Mouse (Mus musculus): Measurements from ENCODE around the gene Gnmt. TPM values are rescaled to one million over a fixed set of nuclear protein-coding genes. Genes with fewer than 3 reads are reported as not detected.

Gene Gnmt
- polyA plus RNA-seq, 1 experiment from 2014 or later, result 1.1 TPM

- Histone ChIP-seq H3K4me1 (replicated peaks; ENCODE audit: control insufficient read depth, insufficient read depth, low read length) (peaks cover 13% of the 10 kb centered on the region), H3K4me2 (ENCODE audit: low read length) (peak overlapping the region; percentile 98), H3K9me3 (ENCODE audit: control insufficient read depth, low read length) (no peaks in the 10 kb centered on the region), H3K27ac (ENCODE audit: low read length) (peak overlapping the region; percentile 58), H3K4me3 (replicated peaks; ENCODE audit: low read length) (peak overlapping the region; percentile 98), H3K36me3 (ENCODE audit: control insufficient read depth, insufficient read depth) (peaks cover 13% of the 10 kb centered on the region), H3K27me3 (replicated peaks; ENCODE audit: control insufficient read depth, insufficient read depth, low read length) (no peaks in the 10 kb centered on the region), H3K9ac (replicated peaks; ENCODE audit: low read depth, low read length) (peak overlapping the region; percentile 82)
- ATAC-seq, result peak; percentile 62
- WGBS, result under 1% methylated on average over 67 of the region's 76 CpGs
These were observed 17.2 kb downstream of the Gnmt start for GRCm38 (mm10) chr17:46711612-46712271.

- Histone ChIP-seq H3K27ac (ENCODE audit: low read length) (peak within 1 kb of the TSS; percentile 73), H3K27me3 (replicated peaks; ENCODE audit: control insufficient read depth, insufficient read depth, low read length) (no peaks in the 10 kb centered on the region), H3K36me3 (ENCODE audit: control insufficient read depth, insufficient read depth) (peaks cover 11% of the 10 kb centered on the region), H3K9ac (replicated peaks; ENCODE audit: low read depth, low read length) (peak within 1 kb of the TSS; percentile 82), H3K4me1 (replicated peaks; ENCODE audit: control insufficient read depth, insufficient read depth, low read length) (peaks cover 13% of the 10 kb centered on the region), H3K4me2 (ENCODE audit: low read length) (peak within 1 kb of the TSS; percentile 98), H3K4me3 (replicated peaks; ENCODE audit: low read length) (peak within 1 kb of the TSS; percentile 98), H3K9me3 (ENCODE audit: control insufficient read depth, low read length) (no peaks in the 10 kb centered on the region)
- WGBS, result 8% methylated on average over 36 of the region's 36 CpGs
- ATAC-seq, result peak; percentile 95
These were observed 17.9 kb downstream of the Gnmt start, which contains the start of gene Pex6 for GRCm38 (mm10) chr17:46710959-46711597. Pex6 (plus strand) TSS chr17:46711463.

DNA sequence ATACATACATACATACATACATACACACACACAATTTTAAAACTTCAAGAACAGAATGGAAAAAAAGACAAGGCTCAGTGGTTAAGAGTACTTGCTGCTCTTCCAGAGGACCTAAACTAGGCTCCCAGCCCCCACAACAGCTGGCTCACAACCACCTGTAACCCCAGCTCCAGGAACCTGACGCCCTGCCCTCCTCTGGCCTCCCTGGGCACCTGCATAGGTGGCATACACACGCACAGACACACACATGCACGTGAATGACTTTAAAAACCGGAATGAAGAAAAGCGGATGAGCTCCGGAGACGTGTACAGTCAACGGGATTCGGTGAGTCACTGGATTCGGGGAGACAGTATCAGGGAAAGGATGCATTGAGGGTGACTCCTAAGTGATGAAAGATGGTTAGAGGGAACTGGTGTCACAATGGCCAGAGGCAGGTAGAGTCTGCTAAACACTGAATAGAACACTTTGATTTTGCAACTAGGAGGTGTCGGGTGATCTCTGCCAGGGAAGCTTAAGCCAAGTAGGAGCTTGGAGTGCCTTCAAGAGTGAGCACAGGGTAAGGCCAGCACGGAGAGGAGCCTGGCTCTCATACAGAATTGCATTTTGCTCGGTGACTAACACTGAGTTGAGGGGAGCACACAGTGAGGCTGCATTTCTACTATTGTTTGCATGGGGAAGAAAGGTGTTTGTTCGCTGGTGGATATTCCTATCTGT lies 22.4 kb downstream of the Gnmt start:
- no peak overlapping the region for H3K4me2 ChIP-seq (ENCODE audit: low read length)
- H3K36me3 ChIP-seq (ENCODE audit: control insufficient read depth, insufficient read depth), result no peaks in the 10 kb centered on the region
- H3K4me1 ChIP-seq (replicated peaks; ENCODE audit: control insufficient read depth, insufficient read depth, low read length), result peaks cover 24% of the 10 kb centered on the region
- no peak for ATAC-seq
- H3K9ac ChIP-seq (replicated peaks; ENCODE audit: low read depth, low read length), result no peak overlapping the region
- no peaks in the 10 kb centered on the region for H3K27me3 ChIP-seq (replicated peaks; ENCODE audit: control insufficient read depth, insufficient read depth, low read length)
- no peak overlapping the region for H3K27ac ChIP-seq (ENCODE audit: low read length)
- no peaks in the 10 kb centered on the region for H3K9me3 ChIP-seq (ENCODE audit: control insufficient read depth, low read length)
- 93% methylated on average over 14 of the region's 14 CpGs for WGBS
- no peak overlapping the region for H3K4me3 ChIP-seq (replicated peaks; ENCODE audit: low read length)

DNA sequence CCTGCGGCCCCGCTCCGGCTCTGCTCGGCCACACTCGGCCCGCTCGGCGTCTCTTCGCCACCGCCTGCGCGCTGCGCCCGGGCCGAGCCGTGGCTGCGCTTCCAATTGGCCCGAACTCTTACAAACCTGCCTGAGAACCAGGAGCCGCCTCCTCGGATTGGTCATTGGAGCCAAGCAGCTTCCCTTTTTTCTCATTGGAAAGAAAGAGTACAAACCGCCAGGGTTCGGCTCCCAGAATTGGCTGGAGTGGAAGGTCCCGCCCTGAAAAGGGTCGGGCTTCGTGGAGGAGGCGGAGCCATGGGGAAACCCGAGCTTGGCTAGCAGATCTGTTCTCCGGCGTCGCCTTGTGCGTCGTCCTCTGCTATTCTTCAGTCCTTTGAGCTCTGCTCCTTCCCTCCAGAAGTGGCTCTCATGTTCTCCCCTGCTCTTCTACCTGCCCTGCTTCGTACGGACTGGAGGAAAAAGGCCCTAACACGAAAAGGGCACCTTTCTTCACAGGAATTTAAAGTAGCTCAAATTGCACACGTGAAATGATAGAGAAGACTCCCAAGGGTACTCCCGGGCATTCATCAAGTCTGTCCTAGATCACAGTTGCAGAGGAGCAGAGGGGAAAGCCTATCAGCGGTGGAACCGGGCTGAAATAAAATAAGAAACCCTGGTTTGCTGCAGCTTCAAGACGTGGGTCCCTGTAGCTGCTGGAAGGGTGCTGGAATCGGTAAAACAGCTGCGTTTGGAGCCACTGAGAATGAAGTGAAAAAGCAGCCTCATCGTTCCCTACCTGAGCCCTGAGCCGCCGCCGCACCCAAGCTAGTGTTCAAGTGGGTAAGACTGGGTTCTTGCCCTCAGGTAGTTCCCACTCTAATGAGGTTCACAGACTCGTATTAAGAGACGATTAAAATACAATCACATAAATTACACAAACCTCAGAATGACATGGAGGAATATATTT lies 23.8 kb downstream of the Gnmt start, which contains the start of gene Ppp2r5d:
Ppp2r5d (minus strand) TSS at position 225 of the 949 bp plus-strand sequence.
- under 1% methylated on average over 48 of the region's 48 CpGs for WGBS
- no peaks in the 10 kb centered on the region for H3K9me3 ChIP-seq (ENCODE audit: control insufficient read depth, low read length)
- peak within 1 kb of the TSS; percentile 88 for H3K27ac ChIP-seq (ENCODE audit: low read length)
- peak within 1 kb of the TSS; percentile 92 for H3K4me3 ChIP-seq (replicated peaks; ENCODE audit: low read length)
- H3K9ac ChIP-seq (replicated peaks; ENCODE audit: low read depth, low read length), result peak within 1 kb of the TSS; percentile 95
- no peaks in the 10 kb centered on the region for H3K27me3 ChIP-seq (replicated peaks; ENCODE audit: control insufficient read depth, insufficient read depth, low read length)
- ATAC-seq, result peak; percentile 96
- H3K4me2 ChIP-seq (ENCODE audit: low read length), result peak within 1 kb of the TSS; percentile 74
- no peaks in the 10 kb centered on the region for H3K36me3 ChIP-seq (ENCODE audit: control insufficient read depth, insufficient read depth)
- peaks cover 29% of the 10 kb centered on the region for H3K4me1 ChIP-seq (replicated peaks; ENCODE audit: control insufficient read depth, insufficient read depth, low read length)

DNA sequence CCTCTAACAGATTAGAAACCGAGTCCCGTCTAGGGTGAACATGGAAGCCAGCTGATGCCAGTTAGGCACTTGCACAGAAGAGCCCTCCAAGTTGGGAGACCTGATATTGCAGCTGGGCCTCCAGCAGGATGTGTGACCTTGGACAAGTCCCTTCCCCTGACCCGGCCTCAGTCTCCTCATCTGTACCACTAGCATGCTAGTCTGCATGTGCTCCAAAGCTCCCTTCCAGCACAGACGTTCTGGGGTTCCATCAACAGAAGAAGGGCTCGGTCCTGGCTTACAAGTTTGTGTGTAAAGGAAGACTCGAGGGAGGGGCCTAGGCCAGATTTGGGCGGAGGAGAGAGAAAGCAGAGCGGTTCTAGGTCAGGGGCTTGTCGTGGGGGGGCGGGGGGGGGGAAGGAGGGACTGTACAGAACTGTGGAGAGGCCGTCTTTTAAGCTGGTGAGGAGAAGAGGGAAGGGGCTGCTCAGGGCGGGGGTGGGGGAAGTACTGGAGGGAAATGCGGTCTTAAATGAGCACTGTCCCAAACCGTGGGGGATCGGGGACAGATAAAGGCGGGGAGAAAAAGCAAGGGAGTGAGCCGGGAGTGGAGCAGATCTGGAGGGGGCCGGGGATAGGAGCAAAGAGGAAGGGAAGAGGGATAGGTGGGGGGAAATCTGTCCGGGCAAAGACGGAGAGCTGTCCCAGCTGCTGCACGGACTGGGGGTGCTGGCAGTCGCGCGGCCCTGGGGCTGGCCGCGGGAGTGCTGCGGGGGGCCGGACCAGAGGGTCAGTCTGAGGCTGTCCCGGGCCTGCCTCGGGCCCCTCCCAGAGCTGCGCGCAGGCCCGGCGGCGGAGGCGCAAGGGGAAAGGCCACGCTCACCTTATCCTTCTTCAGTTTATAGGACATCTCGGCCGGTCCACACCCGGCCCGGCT lies 24.7 kb downstream of the Gnmt start:
- Histone ChIP-seq H3K4me2 (ENCODE audit: low read length) (peak overlapping the region; percentile 74), H3K9ac (replicated peaks; ENCODE audit: low read depth, low read length) (peak overlapping the region; percentile 95), H3K27me3 (replicated peaks; ENCODE audit: control insufficient read depth, insufficient read depth, low read length) (no peaks in the 10 kb centered on the region), H3K9me3 (ENCODE audit: control insufficient read depth, low read length) (no peaks in the 10 kb centered on the region), H3K4me1 (replicated peaks; ENCODE audit: control insufficient read depth, insufficient read depth, low read length) (peaks cover 29% of the 10 kb centered on the region), H3K36me3 (ENCODE audit: control insufficient read depth, insufficient read depth) (no peaks in the 10 kb centered on the region), H3K27ac (ENCODE audit: low read length) (peak overlapping the region; percentile 88), H3K4me3 (replicated peaks; ENCODE audit: low read length) (peak overlapping the region; percentile 92)
- 5% methylated on average over 37 of the region's 41 CpGs for WGBS
- ATAC-seq, result peak; percentile 60

DNA sequence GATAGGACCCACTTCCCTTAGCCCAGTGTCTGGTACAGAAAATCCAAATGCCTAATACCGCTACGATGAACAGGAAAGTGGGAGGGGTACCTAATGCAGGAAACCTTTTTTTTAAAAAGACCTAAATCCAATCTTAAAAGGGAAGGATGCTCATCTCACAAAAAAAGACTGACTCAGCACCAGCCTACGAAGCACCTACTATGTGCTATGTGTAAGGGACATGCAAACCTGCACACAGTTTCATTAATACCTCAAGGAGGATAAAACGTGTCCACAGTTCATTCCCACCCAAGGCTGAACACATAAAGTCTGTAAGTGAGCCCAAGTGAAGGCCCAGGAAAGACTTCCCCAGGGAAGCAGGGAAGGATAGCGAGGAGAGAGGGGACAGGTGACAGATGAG lies 26.5 kb downstream of the Gnmt start:
- no peaks in the 10 kb centered on the region for H3K9me3 ChIP-seq (ENCODE audit: control insufficient read depth, low read length)
- WGBS, result 87% methylated on average over 5 of the region's 5 CpGs
- peak overlapping the region; percentile 35; the same call in 1 of the 2 replicates for H3K9ac ChIP-seq (replicated peaks; ENCODE audit: low read depth, low read length)
- no peak overlapping the region for H3K4me2 ChIP-seq (ENCODE audit: low read length)
- H3K4me3 ChIP-seq (replicated peaks; ENCODE audit: low read length), result no peak overlapping the region; the same call in 1 of the 2 replicates
- H3K36me3 ChIP-seq (ENCODE audit: control insufficient read depth, insufficient read depth), result peaks cover 2% of the 10 kb centered on the region; the same call in 1 of the 2 replicates
- H3K27me3 ChIP-seq (replicated peaks; ENCODE audit: control insufficient read depth, insufficient read depth, low read length), result no peaks in the 10 kb centered on the region
- no peak for ATAC-seq
- H3K27ac ChIP-seq (ENCODE audit: low read length), result no peak overlapping the region
- H3K4me1 ChIP-seq (replicated peaks; ENCODE audit: control insufficient read depth, insufficient read depth, low read length), result peaks cover 29% of the 10 kb centered on the region

GRCm38 (mm10) chr17:46702100-46702499 lies 26.9 kb downstream of the Gnmt start:
- H3K27me3 ChIP-seq (replicated peaks; ENCODE audit: control insufficient read depth, insufficient read depth, low read length), result no peaks in the 10 kb centered on the region
- 82% methylated on average over 12 of the region's 12 CpGs for WGBS
- ATAC-seq, result no peak
- H3K4me2 ChIP-seq (ENCODE audit: low read length), result no peak overlapping the region
- no peaks in the 10 kb centered on the region for H3K9me3 ChIP-seq (ENCODE audit: control insufficient read depth, low read length)
- H3K4me3 ChIP-seq (replicated peaks; ENCODE audit: low read length), result no peak overlapping the region
- no peak overlapping the region for H3K9ac ChIP-seq (replicated peaks; ENCODE audit: low read depth, low read length)
- no peak overlapping the region for H3K27ac ChIP-seq (ENCODE audit: low read length)
- peaks cover 2% of the 10 kb centered on the region; the same call in 1 of the 2 replicates for H3K36me3 ChIP-seq (ENCODE audit: control insufficient read depth, insufficient read depth)
- H3K4me1 ChIP-seq (replicated peaks; ENCODE audit: control insufficient read depth, insufficient read depth, low read length), result peaks cover 29% of the 10 kb centered on the region

- no peak overlapping the region for H3K27ac ChIP-seq (ENCODE audit: low read length)
- no peak overlapping the region for H3K4me3 ChIP-seq (replicated peaks; ENCODE audit: low read length)
- peaks cover 29% of the 10 kb centered on the region for H3K4me1 ChIP-seq (replicated peaks; ENCODE audit: control insufficient read depth, insufficient read depth, low read length)
- no peak overlapping the region for H3K4me2 ChIP-seq (ENCODE audit: low read length)
- no peak for ATAC-seq
- H3K36me3 ChIP-seq (ENCODE audit: control insufficient read depth, insufficient read depth), result peaks cover 2% of the 10 kb centered on the region; the same call in 1 of the 2 replicates
- H3K9me3 ChIP-seq (ENCODE audit: control insufficient read depth, low read length), result no peaks in the 10 kb centered on the region
- no peak overlapping the region for H3K9ac ChIP-seq (replicated peaks; ENCODE audit: low read depth, low read length)
- WGBS, result 75% methylated on average over 12 of the region's 12 CpGs
- no peaks in the 10 kb centered on the region for H3K27me3 ChIP-seq (replicated peaks; ENCODE audit: control insufficient read depth, insufficient read depth, low read length)
These were observed 27.5 kb downstream of the Gnmt start for GRCm38 (mm10) chr17:46701489-46701888.

Data from forebrain, embryonic 16.5 days (tissue).